Mouse (Mus musculus) WW6 (cell line): ENCODE measurements at regions not wholly inside any gene's neighbourhood (a gene's known extent, or its start where the extent isn't known, plus 50 kb on each side); places are given as distances from the start of the nearest gene placed in this dataset.

Experiments
- DNase-seq: peaks from one replicate; pipeline ENCODE4 v3.0.0-alpha.2; 2013; ENCODE audit warnings: low read depth, low spot score

GRCm38 (mm10) chr12:55926276-55926973, 90.3 kb downstream of the Brms1l start:
- DNase-seq, result no peak
